Mouse (Mus musculus): ENCODE measurements around the gene Parp9. TPM values are rescaled to one million over a fixed set of nuclear protein-coding genes. Genes with fewer than 3 reads are reported as not detected.

Parp9 gene
- polyA plus RNA-seq, 1 experiment from 2014 or later = 0.78 TPM

- no peaks in the 10 kb centered on the region for H3K9me3 ChIP-seq (ENCODE audit: control insufficient read depth, low read length)
- H3K4me1 ChIP-seq (ENCODE audit: control insufficient read depth, insufficient read depth, low read length) = no peaks in the 10 kb centered on the region
- ATAC-seq (ENCODE audit: low read depth) = no peak
- no peak overlapping the region for H3K4me2 ChIP-seq (ENCODE audit: low read depth, low read length)
- 86% methylated on average over 6 of the region's 6 CpGs for WGBS
- H3K4me3 ChIP-seq (ENCODE audit: low read depth, low read length) = no peak overlapping the region
- H3K27me3 ChIP-seq (ENCODE audit: control insufficient read depth, insufficient read depth, low read length) = no peaks in the 10 kb centered on the region
- H3K36me3 ChIP-seq (ENCODE audit: control insufficient read depth, insufficient read depth, low read length) = no peaks in the 10 kb centered on the region
- no peak overlapping the region for H3K27ac ChIP-seq (ENCODE audit: low read depth, low read length)
- no peak overlapping the region for H3K9ac ChIP-seq (replicated peaks; ENCODE audit: low read depth, low read length)
Measured at GRCm38 (mm10) chr16:35905819-35906485, 32.3 kb upstream of the Parp9 start.

GRCm38 (mm10) chr16:35906887-35907286 is 31.4 kb upstream of the Parp9 start:
- no peaks in the 10 kb centered on the region for H3K36me3 ChIP-seq (ENCODE audit: control insufficient read depth, insufficient read depth, low read length)
- H3K4me2 ChIP-seq (ENCODE audit: low read depth, low read length) = no peak overlapping the region
- no peak overlapping the region for H3K9ac ChIP-seq (replicated peaks; ENCODE audit: low read depth, low read length)
- no peak overlapping the region for H3K27ac ChIP-seq (ENCODE audit: low read depth, low read length)
- H3K27me3 ChIP-seq (ENCODE audit: control insufficient read depth, insufficient read depth, low read length) = no peaks in the 10 kb centered on the region
- no peaks in the 10 kb centered on the region for H3K4me1 ChIP-seq (ENCODE audit: control insufficient read depth, insufficient read depth, low read length)
- no peaks in the 10 kb centered on the region for H3K9me3 ChIP-seq (ENCODE audit: control insufficient read depth, low read length)
- ATAC-seq (ENCODE audit: low read depth) = no peak
- WGBS = 83% methylated on average over 7 of the region's 7 CpGs
- no peak overlapping the region for H3K4me3 ChIP-seq (ENCODE audit: low read depth, low read length)

- no peaks in the 10 kb centered on the region for H3K4me1 ChIP-seq (ENCODE audit: control insufficient read depth, insufficient read depth, low read length)
- 56% methylated on average over 4 of the region's 4 CpGs for WGBS
- H3K27ac ChIP-seq (ENCODE audit: low read depth, low read length) = no peak overlapping the region
Measured at GRCm38 (mm10) chr16:35907432-35908201, 30.7 kb upstream of the Parp9 start.

GRCm38 (mm10) chr16:35911449-35911848 is 26.8 kb upstream of the Parp9 start:
- no peak overlapping the region for H3K27ac ChIP-seq (ENCODE audit: low read depth, low read length)
- H3K9ac ChIP-seq (replicated peaks; ENCODE audit: low read depth, low read length) = no peak overlapping the region
- 80% methylated on average over 3 of the region's 3 CpGs for WGBS
- H3K9me3 ChIP-seq (ENCODE audit: control insufficient read depth, low read length) = no peaks in the 10 kb centered on the region
- H3K4me3 ChIP-seq (ENCODE audit: low read depth, low read length) = no peak overlapping the region
- H3K4me1 ChIP-seq (ENCODE audit: control insufficient read depth, insufficient read depth, low read length) = no peaks in the 10 kb centered on the region
- ATAC-seq (ENCODE audit: low read depth) = no peak
- H3K36me3 ChIP-seq (ENCODE audit: control insufficient read depth, insufficient read depth, low read length) = no peaks in the 10 kb centered on the region
- H3K27me3 ChIP-seq (ENCODE audit: control insufficient read depth, insufficient read depth, low read length) = no peaks in the 10 kb centered on the region
- H3K4me2 ChIP-seq (ENCODE audit: low read depth, low read length) = no peak overlapping the region

More at GRCm38 (mm10) chr16:35907432-35908201, 30.7 kb upstream of the Parp9 start:
- H3K4me2 ChIP-seq (ENCODE audit: low read depth, low read length) = no peak overlapping the region
- ATAC-seq (ENCODE audit: low read depth) = no peak
- no peak overlapping the region for H3K4me3 ChIP-seq (ENCODE audit: low read depth, low read length)
- no peaks in the 10 kb centered on the region for H3K27me3 ChIP-seq (ENCODE audit: control insufficient read depth, insufficient read depth, low read length)
- no peaks in the 10 kb centered on the region for H3K9me3 ChIP-seq (ENCODE audit: control insufficient read depth, low read length)
- no peak overlapping the region for H3K9ac ChIP-seq (replicated peaks; ENCODE audit: low read depth, low read length)
- H3K36me3 ChIP-seq (ENCODE audit: control insufficient read depth, insufficient read depth, low read length) = no peaks in the 10 kb centered on the region

- Histone ChIP-seq H3K9ac (replicated peaks; ENCODE audit: low read depth, low read length) (no peak overlapping the region), H3K27me3 (ENCODE audit: control insufficient read depth, insufficient read depth, low read length) (no peaks in the 10 kb centered on the region), H3K4me1 (ENCODE audit: control insufficient read depth, insufficient read depth, low read length) (no peaks in the 10 kb centered on the region), H3K9me3 (ENCODE audit: control insufficient read depth, low read length) (no peaks in the 10 kb centered on the region), H3K4me2 (ENCODE audit: low read depth, low read length) (no peak overlapping the region), H3K4me3 (ENCODE audit: low read depth, low read length) (no peak overlapping the region), H3K27ac (ENCODE audit: low read depth, low read length) (no peak overlapping the region), H3K36me3 (ENCODE audit: control insufficient read depth, insufficient read depth, low read length) (no peaks in the 10 kb centered on the region)
- ATAC-seq (ENCODE audit: low read depth) = no peak
- WGBS = 78% methylated on average over 1 of the region's 1 CpGs
Measured at GRCm38 (mm10) chr16:35913526-35913925, 24.7 kb upstream of the Parp9 start.

GRCm38 (mm10) chr16:35914301-35914700 is 24.0 kb upstream of the Parp9 start:
- H3K27ac ChIP-seq (ENCODE audit: low read depth, low read length) = no peak overlapping the region
- no peaks in the 10 kb centered on the region for H3K27me3 ChIP-seq (ENCODE audit: control insufficient read depth, insufficient read depth, low read length)
- no peak overlapping the region for H3K4me2 ChIP-seq (ENCODE audit: low read depth, low read length)
- 77% methylated on average over 5 of the region's 5 CpGs for WGBS
- no peak overlapping the region for H3K9ac ChIP-seq (replicated peaks; ENCODE audit: low read depth, low read length)
- H3K36me3 ChIP-seq (ENCODE audit: control insufficient read depth, insufficient read depth, low read length) = no peaks in the 10 kb centered on the region
- H3K4me3 ChIP-seq (ENCODE audit: low read depth, low read length) = no peak overlapping the region
- H3K4me1 ChIP-seq (ENCODE audit: control insufficient read depth, insufficient read depth, low read length) = no peaks in the 10 kb centered on the region
- no peak for ATAC-seq (ENCODE audit: low read depth)
- H3K9me3 ChIP-seq (ENCODE audit: control insufficient read depth, low read length) = no peaks in the 10 kb centered on the region

- ATAC-seq (ENCODE audit: low read depth) = no peak
- no peak overlapping the region for H3K4me2 ChIP-seq (ENCODE audit: low read depth, low read length)
- H3K4me1 ChIP-seq (ENCODE audit: control insufficient read depth, insufficient read depth, low read length) = no peaks in the 10 kb centered on the region
- H3K36me3 ChIP-seq (ENCODE audit: control insufficient read depth, insufficient read depth, low read length) = no peaks in the 10 kb centered on the region
- no peaks in the 10 kb centered on the region for H3K27me3 ChIP-seq (ENCODE audit: control insufficient read depth, insufficient read depth, low read length)
- no peaks in the 10 kb centered on the region for H3K9me3 ChIP-seq (ENCODE audit: control insufficient read depth, low read length)
- no peak overlapping the region for H3K27ac ChIP-seq (ENCODE audit: low read depth, low read length)
- no peak overlapping the region for H3K4me3 ChIP-seq (ENCODE audit: low read depth, low read length)
- H3K9ac ChIP-seq (replicated peaks; ENCODE audit: low read depth, low read length) = no peak overlapping the region
- WGBS = 66% methylated on average over 6 of the region's 6 CpGs
Measured at GRCm38 (mm10) chr16:35918721-35919543, 19.3 kb upstream of the Parp9 start.

- Histone ChIP-seq H3K4me2 (ENCODE audit: low read depth, low read length) (no peak overlapping the region), H3K9me3 (ENCODE audit: control insufficient read depth, low read length) (no peaks in the 10 kb centered on the region), H3K9ac (replicated peaks; ENCODE audit: low read depth, low read length) (no peak overlapping the region), H3K27me3 (ENCODE audit: control insufficient read depth, insufficient read depth, low read length) (no peaks in the 10 kb centered on the region), H3K27ac (ENCODE audit: low read depth, low read length) (no peak overlapping the region), H3K4me3 (ENCODE audit: low read depth, low read length) (no peak overlapping the region), H3K4me1 (ENCODE audit: control insufficient read depth, insufficient read depth, low read length) (no peaks in the 10 kb centered on the region), H3K36me3 (ENCODE audit: control insufficient read depth, insufficient read depth, low read length) (no peaks in the 10 kb centered on the region)
- ATAC-seq (ENCODE audit: low read depth) = no peak
- 87% methylated on average over 2 of the region's 2 CpGs for WGBS
Measured at GRCm38 (mm10) chr16:35921676-35922235, 16.5 kb upstream of the Parp9 start.
